Mouse (Mus musculus) liver, embryonic 14.5 days (tissue): ENCODE results near the gene Carm1. TPM values are rescaled to one million over a fixed set of nuclear protein-coding genes. Genes with fewer than 3 reads are reported as not detected.

Source experiments
- ATAC-seq: fragments of 200-750 bp; cut with Nextera tagmentation; 2 replicates; pipeline ENCODE4 v1.8.0; 2017; ENCODE audit warnings: moderate number of reproducible peaks, mild to moderate bottlenecking, moderate library complexity; ENCODE audit not compliant: insufficient read depth
- DNase-seq, 3 experiments: peaks; one replicate each; pipeline ENCODE4 v3.0.0-alpha.2; 2012 to 2013; ENCODE audit warnings: low read depth in 3 of 3, low spot score in 3 of 3
- H3K27ac ChIP-seq: fragments of 300-500 bp; sonication (generic); 2 replicates; pipeline ENCODE4 v1.5.1; 2014; ENCODE audit warnings: moderate library complexity, mild to moderate bottlenecking, control low read depth, inconsistent platforms
- H3K27me3 ChIP-seq: fragments of 300-500 bp; sonication (generic); 2 replicates; pipeline ENCODE4 v1.6.1; 2014; ENCODE audit warnings: mild to moderate bottlenecking, low read length, moderate library complexity; ENCODE audit not compliant: control insufficient read depth, insufficient read depth
- H3K36me3 ChIP-seq: fragments of 300-500 bp; sonication (generic); replicated peaks from 2 replicates; pipeline ENCODE4 v1.6.1; 2014; ENCODE audit warnings: low read depth; ENCODE audit not compliant: control insufficient read depth, insufficient read depth
- H3K4me1 ChIP-seq, 2 experiments: fragments of 200-500 bp in 1 of 2; fragments of 300-500 bp in 1 of 2; sonication (generic) in 1 of 2; replicated peaks; 2 replicates each; pipeline ENCODE4 v1.6.1; 2012 to 2014; ENCODE audit warnings: antibody characterized with exemption in 1 of 2, inconsistent platforms in 1 of 2, low read length in 1 of 2; ENCODE audit not compliant: control insufficient read depth in 2 of 2, insufficient read depth in 2 of 2
- H3K4me2 ChIP-seq: fragments of 300-500 bp; sonication (generic); 2 replicates; pipeline ENCODE4 v1.6.1; 2014; ENCODE audit warnings: low read depth, mild to moderate bottlenecking, control low read depth, moderate library complexity
- H3K4me3 ChIP-seq, 2 experiments: fragments of 200-500 bp in 1 of 2; fragments of 300-500 bp in 1 of 2; sonication (generic) in 1 of 2; 2 replicates each; pipeline ENCODE4 v1.5.1; 2012 to 2014; ENCODE audit warnings: low read depth in 2 of 2, low read length in 2 of 2, mild to moderate bottlenecking in 2 of 2, control low read depth in 1 of 2, inconsistent platforms in 1 of 2, moderate library complexity in 1 of 2; ENCODE audit not compliant: insufficient read depth in 1 of 2
- H3K9ac ChIP-seq: fragments of 300-500 bp; sonication (generic); replicated peaks from 2 replicates; pipeline ENCODE4 v1.6.1; 2014; ENCODE audit warnings: mild to moderate bottlenecking, control low read depth, moderate library complexity
- H3K9me3 ChIP-seq: fragments of 300-500 bp; sonication (generic); 2 replicates; pipeline ENCODE4 v1.6.1; 2016; ENCODE audit warnings: low read length, mixed read lengths; ENCODE audit not compliant: control insufficient read depth
- CTCF ChIP-seq: IDR thresholded peaks from 2 replicates; pipeline ENCODE4 v1.5.1; 2016; ENCODE audit warnings: antibody characterized with exemption, low read depth, control low read depth
- EP300 ChIP-seq: IDR thresholded peaks from 2 replicates; pipeline ENCODE4 v1.6.1; 2016; ENCODE audit warnings: antibody characterized with exemption, low read depth
- WGBS: fragments of 180-500 bp; shearing (Covaris S2); extraction: QIAGEN DNeasy Blood & Tissue Kit; methylation state at CpG from one replicate; pipeline ENCODE4 v1.1.7; 2014; ENCODE audit not compliant: insufficient replicate concordance; 5-methylcytosine and 5-hydroxymethylcytosine counted together
- polyA plus RNA-seq, 2 experiments: library from polyadenylated mRNA; depleted of rRNA in 1 of 2; stranded (reverse) in 1 of 2; unstranded in 1 of 2; fragments of >200 nt; fragmentation: Nextera tagmentation in 1 of 2; extraction: Ambion mirVana in 1 of 2; gene quantifications; 2 replicates each; pipeline versions ENCODE4 v1.2.1 to v1.2.3; 2012 to 2014

Carm1 gene
- polyA plus RNA-seq, 2 experiments, result 13.6 to 25.6 TPM

DNA sequence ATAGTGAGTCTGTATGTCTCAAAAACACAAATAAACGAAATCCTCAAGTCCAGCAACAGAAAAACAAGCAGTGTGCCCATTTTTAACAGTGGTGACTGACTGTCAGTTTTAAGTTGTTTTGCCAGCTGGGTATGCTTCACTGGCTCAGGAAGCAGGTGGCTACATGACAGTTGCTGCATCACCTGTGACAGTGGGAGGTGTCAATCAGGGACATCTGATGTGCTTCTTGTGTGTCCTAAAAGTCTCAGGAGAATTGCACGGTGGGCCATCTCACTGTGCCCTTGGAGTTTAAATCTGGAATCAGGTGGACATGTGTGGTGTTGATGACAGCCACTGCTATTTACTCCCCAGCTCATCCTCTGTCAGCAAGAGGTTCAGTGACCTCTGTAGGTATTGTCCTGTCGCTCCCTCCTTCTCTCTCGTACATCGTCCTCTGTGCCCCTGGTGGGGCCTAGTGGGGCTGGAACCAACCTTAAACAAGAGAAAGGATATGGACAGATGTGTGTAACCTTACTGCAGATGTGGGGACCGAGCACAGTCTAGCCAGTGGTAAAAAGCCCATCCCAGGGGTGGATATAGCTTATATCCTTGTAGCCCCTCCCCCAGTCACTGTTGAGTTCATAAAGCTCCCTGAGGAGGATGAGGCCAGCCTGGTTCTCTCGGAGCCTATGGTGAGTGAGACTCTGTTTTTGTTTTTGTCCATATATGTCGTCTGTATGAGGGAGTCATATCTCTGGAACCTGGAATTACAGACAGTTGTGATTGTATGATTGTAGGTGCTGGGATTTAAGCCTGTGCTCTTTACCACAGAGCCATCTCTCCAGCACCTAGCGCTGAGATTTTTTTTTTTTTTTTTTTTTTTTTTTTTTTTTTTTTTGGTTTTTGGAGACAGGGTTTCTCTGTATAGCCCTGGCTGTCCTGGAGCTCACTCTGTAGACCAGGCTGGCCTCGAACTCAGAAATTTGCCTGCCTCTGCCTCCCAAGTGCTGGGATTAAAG is 78.9 kb downstream of the Carm1 start:
- no peak for DNase-seq
- no peak for TF ChIP-seq CTCF
- no peak for TF ChIP-seq EP300
- no peaks in the 10 kb centered on the region for H3K27me3 ChIP-seq
- no peak for ATAC-seq
- 73% methylated on average over 10 of the region's 10 CpGs for WGBS
- H3K4me3 ChIP-seq, result no peak overlapping the region
- no peaks in the 10 kb centered on the region; a peak in 3 of 4 replicates for H3K4me1 ChIP-seq
- no peaks in the 10 kb centered on the region for H3K9me3 ChIP-seq
- no peak overlapping the region for H3K27ac ChIP-seq
- H3K9ac ChIP-seq, result no peak overlapping the region
- no peak overlapping the region for H3K4me2 ChIP-seq
- no peaks in the 10 kb centered on the region for H3K36me3 ChIP-seq

DNA sequence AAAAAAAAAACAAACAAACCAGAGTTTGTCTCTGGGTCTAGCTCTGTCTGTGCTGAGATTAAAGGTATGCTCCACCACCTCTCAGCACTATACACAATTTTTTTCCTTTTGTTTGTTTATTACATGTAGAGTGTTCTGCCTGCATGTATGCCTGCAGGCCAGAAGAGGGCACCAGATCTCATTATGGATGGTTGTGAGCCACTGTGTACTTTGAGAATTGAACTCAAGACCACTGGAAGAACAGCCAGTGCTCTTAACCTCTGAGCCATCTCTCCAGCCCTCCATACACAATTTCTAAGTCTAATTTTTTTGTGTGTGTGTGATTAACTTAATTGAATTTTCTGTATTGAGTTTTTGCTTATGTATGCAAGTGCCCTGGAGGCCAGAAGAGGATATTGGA is 79.9 kb downstream of the Carm1 start:
- DNase-seq (no peak), ATAC-seq (no peak)
- Histone ChIP-seq H3K27ac (no peak overlapping the region), H3K4me2 (no peak overlapping the region), H3K36me3 (0 out of 2 replicates have a peak, but pooled peaks cover 3% of the 10 kb centered on the region), H3K4me3 (no peak overlapping the region), H3K4me1 (no peaks in the 10 kb centered on the region; a peak in 3 of 4 replicates), H3K9me3 (no peaks in the 10 kb centered on the region), H3K9ac (no peak overlapping the region), H3K27me3 (no peaks in the 10 kb centered on the region)
- TF ChIP-seq EP300 (no peak), CTCF (peak; percentile 74)

DNA sequence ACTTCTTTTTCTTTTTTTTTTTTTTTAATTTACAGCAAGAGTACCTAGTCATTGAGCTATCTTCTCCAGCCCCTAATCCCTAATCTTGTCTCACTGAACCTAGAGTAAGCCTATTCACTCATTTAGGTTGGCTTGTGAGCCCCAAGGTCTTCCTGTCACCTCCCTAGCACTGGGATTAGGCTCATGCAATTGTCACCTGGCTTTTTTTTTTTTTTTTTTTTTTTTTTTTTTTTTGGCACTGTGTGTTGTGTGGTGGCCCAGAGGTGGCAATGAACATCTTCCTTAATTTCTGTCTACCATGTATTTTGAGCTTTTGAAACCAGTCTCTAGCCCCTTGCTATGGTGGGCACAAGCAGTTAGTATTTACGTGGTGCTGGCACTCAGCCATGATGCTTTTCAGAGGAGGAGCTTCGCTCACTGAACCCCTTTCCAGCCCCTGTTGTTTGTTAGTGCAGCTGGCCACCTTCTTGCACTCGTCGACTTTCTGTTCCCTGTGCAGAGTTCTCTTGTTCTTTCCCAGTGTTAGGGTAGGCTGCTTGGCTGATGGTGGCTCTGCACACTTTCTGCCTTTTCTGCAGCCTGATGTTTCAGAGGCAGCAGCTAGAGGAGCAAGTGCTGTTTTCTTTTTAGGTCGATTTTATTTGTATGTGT is 80.6 kb downstream of the Carm1 start:
- H3K4me3 ChIP-seq, result no peak overlapping the region
- H3K27me3 ChIP-seq, result no peaks in the 10 kb centered on the region
- H3K9ac ChIP-seq, result no peak overlapping the region
- H3K9me3 ChIP-seq, result no peaks in the 10 kb centered on the region
- 0 out of 2 replicates have a peak, but pooled peaks cover 3% of the 10 kb centered on the region for H3K36me3 ChIP-seq
- no peak for ATAC-seq
- no peak overlapping the region for H3K27ac ChIP-seq
- no peak for TF ChIP-seq CTCF
- no peak for TF ChIP-seq EP300
- 73% methylated on average over 5 of the region's 5 CpGs for WGBS
- H3K4me1 ChIP-seq, result no peaks in the 10 kb centered on the region; a peak in 3 of 4 replicates
- DNase-seq, result no peak
- no peak overlapping the region for H3K4me2 ChIP-seq

DNA sequence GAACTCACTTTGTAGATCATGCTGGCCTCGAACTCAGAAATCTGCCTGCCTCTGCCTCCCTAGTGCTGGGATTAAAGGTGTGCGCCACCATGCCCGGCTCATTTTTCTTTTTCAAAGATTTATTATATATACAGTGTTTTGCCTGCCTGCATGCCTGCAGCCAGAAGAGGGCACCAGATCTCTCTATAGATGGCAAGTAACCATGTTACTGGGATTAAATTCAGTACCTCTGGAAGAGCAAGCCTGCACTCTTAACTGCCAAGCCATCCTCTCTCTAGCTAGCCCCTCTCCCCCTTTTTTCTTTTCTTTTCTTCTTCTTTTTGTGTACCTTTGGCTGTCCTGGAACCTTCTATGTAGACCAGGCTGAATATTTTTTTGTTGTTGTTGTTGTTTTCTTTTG is 84.0 kb downstream of the Carm1 start:
- H3K4me2 ChIP-seq, result no peak overlapping the region
- H3K27me3 ChIP-seq, result no peaks in the 10 kb centered on the region
- WGBS, result 67% methylated on average over 3 of the region's 3 CpGs
- no peak overlapping the region for H3K4me3 ChIP-seq
- peaks cover 12% of the 10 kb centered on the region for H3K36me3 ChIP-seq
- H3K9ac ChIP-seq, result no peak overlapping the region
- TF ChIP-seq EP300 (no peak), CTCF (peak; percentile 71)
- H3K4me1 ChIP-seq, result no peaks in the 10 kb centered on the region; a peak in 1 of 4 replicates
- DNase-seq, result peak in 2 of 3 experiments; percentile 25 to 30
- no peaks in the 10 kb centered on the region for H3K9me3 ChIP-seq
- H3K27ac ChIP-seq, result no peak overlapping the region
- no peak for ATAC-seq

DNA sequence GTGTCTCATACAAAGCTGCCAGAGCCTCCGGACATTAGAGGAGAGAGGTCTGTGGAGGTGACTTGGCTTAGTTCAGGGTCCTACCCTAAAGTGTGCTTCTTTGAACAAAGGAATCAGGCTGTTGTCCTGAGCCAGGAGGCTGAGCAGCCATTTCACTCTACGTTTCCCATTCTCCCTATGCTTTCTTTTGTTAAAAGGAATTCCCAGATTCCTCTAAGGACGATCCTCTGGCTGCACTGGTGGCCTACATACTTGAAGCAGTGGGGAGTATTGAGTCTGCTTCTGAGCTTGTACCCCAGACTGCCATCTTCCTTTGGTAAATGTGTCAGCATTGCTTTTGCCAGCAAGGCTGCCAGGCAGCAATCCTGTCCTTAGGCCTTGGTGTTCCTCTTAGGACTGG is 86.4 kb downstream of the Carm1 start:
- Histone ChIP-seq H3K9ac (no peak overlapping the region), H3K4me2 (no peak overlapping the region), H3K4me1 (no peaks in the 10 kb centered on the region), H3K9me3 (no peaks in the 10 kb centered on the region), H3K36me3 (peaks cover 34% of the 10 kb centered on the region), H3K27ac (no peak overlapping the region), H3K27me3 (no peaks in the 10 kb centered on the region), H3K4me3 (no peak overlapping the region)
- no peak for DNase-seq
- WGBS, result 84% methylated on average over 3 of the region's 3 CpGs
- no peak for TF ChIP-seq CTCF
- TF ChIP-seq EP300, result no peak
- ATAC-seq, result no peak
